Mouse (Mus musculus) hindbrain, embryonic 10.5 days (tissue): ENCODE measurements around the gene Pnkd. TPM values are rescaled to one million over a fixed set of nuclear protein-coding genes. Genes with fewer than 3 reads are reported as not detected.
"Not testable (repeated sequence)": the region's sequence is repeated elsewhere in the genome, so short reads cannot be mapped to it uniquely, and the experiment has no call there.

ENCODE experiments used
- DNase-seq: peaks from one replicate; pipeline ENCODE4 v3.0.0-alpha.2; 2017; ENCODE audit warnings: low spot score
- H3K27ac ChIP-seq: fragments of 300-500 bp; sonication (generic); 2 replicates; pipeline ENCODE4 v1.5.1; 2016; ENCODE audit warnings: mild to moderate bottlenecking, moderate library complexity
- H3K27me3 ChIP-seq: fragments of 300-500 bp; sonication (generic); 2 replicates; pipeline ENCODE4 v1.6.1; 2016; ENCODE audit warnings: mild to moderate bottlenecking; ENCODE audit not compliant: poor library complexity, insufficient read depth, severe bottlenecking
- H3K36me3 ChIP-seq: fragments of 300-500 bp; sonication (generic); 2 replicates; pipeline ENCODE4 v1.6.1; 2016; ENCODE audit warnings: mild to moderate bottlenecking, moderate library complexity
- H3K4me1 ChIP-seq: fragments of 300-500 bp; sonication (generic); replicated peaks from 2 replicates; pipeline ENCODE4 v1.6.1; 2016; ENCODE audit warnings: mild to moderate bottlenecking
- H3K4me3 ChIP-seq: fragments of 300-500 bp; sonication (generic); 2 replicates; pipeline ENCODE4 v1.5.1; 2016; ENCODE audit warnings: mild to moderate bottlenecking, moderate library complexity
- H3K9me3 ChIP-seq: fragments of 300-500 bp; sonication (generic); 2 replicates; pipeline ENCODE4 v1.6.1; 2016; ENCODE audit warnings: mild to moderate bottlenecking, moderate library complexity
- WGBS: fragments of 180-500 bp; shearing (Covaris S2); methylation state at CpG from one replicate; pipeline ENCODE4 v1.1.7; 2016; 5-methylcytosine and 5-hydroxymethylcytosine counted together
- polyA plus RNA-seq: library from polyadenylated mRNA; unstranded; fragments of >200 nt; fragmentation: Nextera tagmentation; extraction: Ambion mirVana; gene quantifications from 2 replicates; pipeline ENCODE4 v1.2.1, GENCODE M21; 2016

Pnkd gene
- polyA plus RNA-seq, 1 experiment from 2014 or later: 120 TPM

GRCm38 (mm10) chr1:74304339-74304790, 19.6 kb downstream of the Pnkd start:
- 5% methylated on average over 12 of the region's 12 CpGs for WGBS
- Histone ChIP-seq H3K36me3 (no peaks in the 10 kb centered on the region), H3K27me3 (peaks cover 14% of the 10 kb centered on the region; the same call in 1 of the 2 replicates), H3K9me3 (no peaks in the 10 kb centered on the region), H3K4me3 (peak overlapping the region; percentile 62), H3K4me1 (peaks cover 17% of the 10 kb centered on the region), H3K27ac (peak overlapping the region; percentile 83)
- DNase-seq: no peak

GRCm38 (mm10) chr1:74304946-74305345, 20.2 kb downstream of the Pnkd start:
- Histone ChIP-seq H3K9me3 (no peaks in the 10 kb centered on the region), H3K27me3 (peaks cover 14% of the 10 kb centered on the region; the same call in 1 of the 2 replicates), H3K36me3 (no peaks in the 10 kb centered on the region), H3K4me1 (peaks cover 19% of the 10 kb centered on the region), H3K27ac (no peak overlapping the region), H3K4me3 (no peak overlapping the region)
- no peak for DNase-seq
- WGBS: 78% methylated on average over 4 of the region's 4 CpGs

GRCm38 (mm10) chr1:74305522-74305921, 20.8 kb downstream of the Pnkd start, which contains the start of gene Tmbim1:
Gene Tmbim1, minus strand, starts transcription at chr1:74305622.
- H3K27me3 ChIP-seq: peaks cover 14% of the 10 kb centered on the region; the same call in 1 of the 2 replicates
- H3K36me3 ChIP-seq: no peaks in the 10 kb centered on the region
- H3K27ac ChIP-seq: no peak within 1 kb of the TSS
- H3K4me1 ChIP-seq: peaks cover 20% of the 10 kb centered on the region
- no peak for DNase-seq
- 86% methylated on average over 2 of the region's 2 CpGs for WGBS
- no peaks in the 10 kb centered on the region for H3K9me3 ChIP-seq
- peak within 1 kb of the TSS; percentile 62; the same call in 1 of the 2 replicates for H3K4me3 ChIP-seq

- Histone ChIP-seq H3K27me3 (peaks cover 14% of the 10 kb centered on the region; the same call in 1 of the 2 replicates), H3K27ac (no peak overlapping the region), H3K4me3 (no peak overlapping the region), H3K9me3 (no peaks in the 10 kb centered on the region), H3K4me1 (peaks cover 20% of the 10 kb centered on the region), H3K36me3 (no peaks in the 10 kb centered on the region)
- 82% methylated on average over 1 of the region's 1 CpGs for WGBS
- DNase-seq: no peak
Measured at GRCm38 (mm10) chr1:74307146-74307545, 22.4 kb downstream of the Pnkd start.

- 76% methylated on average over 10 of the region's 10 CpGs for WGBS
Measured at GRCm38 (mm10) chr1:74308001-74308964, 23.6 kb downstream of the Pnkd start.

GRCm38 (mm10) chr1:74309767-74310166, 25.0 kb downstream of the Pnkd start:
- WGBS: 62% methylated on average over 3 of the region's 3 CpGs
- Histone ChIP-seq H3K36me3 (no peaks in the 10 kb centered on the region), H3K4me1 (peaks cover 3% of the 10 kb centered on the region; the same call in 1 of the 2 replicates), H3K27me3 (peaks cover 10% of the 10 kb centered on the region; the same call in 1 of the 2 replicates), H3K27ac (peak overlapping the region; percentile 59; the same call in 1 of the 2 replicates), H3K9me3 (no peaks in the 10 kb centered on the region), H3K4me3 (no peak overlapping the region)
- no peak for DNase-seq

More at GRCm38 (mm10) chr1:74308001-74308964, 23.6 kb downstream of the Pnkd start:
- no peaks in the 10 kb centered on the region for H3K9me3 ChIP-seq
- H3K4me1 ChIP-seq: peaks cover 16% of the 10 kb centered on the region
- no peaks in the 10 kb centered on the region for H3K36me3 ChIP-seq
- no peak for DNase-seq
- no peak overlapping the region for H3K4me3 ChIP-seq
- no peak overlapping the region for H3K27ac ChIP-seq
- H3K27me3 ChIP-seq: peaks cover 10% of the 10 kb centered on the region; the same call in 1 of the 2 replicates

- H3K4me1 ChIP-seq: peaks cover 10% of the 10 kb centered on the region; the same call in 1 of the 2 replicates
- no peaks in the 10 kb centered on the region for H3K36me3 ChIP-seq
- no peaks in the 10 kb centered on the region for H3K27me3 ChIP-seq
- no peak overlapping the region for H3K27ac ChIP-seq
- no peaks in the 10 kb centered on the region for H3K9me3 ChIP-seq
- WGBS: 8% methylated on average over 3 of the region's 3 CpGs
- H3K4me3 ChIP-seq: no peak overlapping the region
- peak; percentile 39 for DNase-seq
Measured at GRCm38 (mm10) chr1:74313049-74313692, 28.4 kb downstream of the Pnkd start.

GRCm38 (mm10) chr1:74314796-74315195, 30.1 kb downstream of the Pnkd start:
- Histone ChIP-seq H3K9me3 (no peaks in the 10 kb centered on the region), H3K27ac (no peak overlapping the region), H3K27me3 (no peaks in the 10 kb centered on the region), H3K36me3 (no peaks in the 10 kb centered on the region), H3K4me3 (no peak overlapping the region), H3K4me1 (peaks cover 10% of the 10 kb centered on the region; the same call in 1 of the 2 replicates)
- no peak for DNase-seq
- WGBS: 92% methylated on average over 3 of the region's 3 CpGs

- Histone ChIP-seq H3K36me3 (no peaks in the 10 kb centered on the region), H3K27me3 (no peaks in the 10 kb centered on the region), H3K4me3 (no peak overlapping the region), H3K27ac (no peak overlapping the region), H3K9me3 (no peaks in the 10 kb centered on the region), H3K4me1 (peaks cover 7% of the 10 kb centered on the region; the same call in 1 of the 2 replicates)
- 88% methylated on average over 4 of the region's 4 CpGs for WGBS
- no peak for DNase-seq
Measured at GRCm38 (mm10) chr1:74316114-74316827, 31.5 kb downstream of the Pnkd start.

- H3K9me3 ChIP-seq: no peaks in the 10 kb centered on the region
- WGBS: 89% methylated on average over 3 of the region's 3 CpGs
- H3K4me3 ChIP-seq: no peak overlapping the region
- no peak for DNase-seq
- H3K27ac ChIP-seq: no peak overlapping the region
- peaks cover 7% of the 10 kb centered on the region; the same call in 1 of the 2 replicates for H3K4me1 ChIP-seq
- H3K27me3 ChIP-seq: no peaks in the 10 kb centered on the region
- H3K36me3 ChIP-seq: no peaks in the 10 kb centered on the region
Measured at GRCm38 (mm10) chr1:74318711-74319110, 34.0 kb downstream of the Pnkd start.

- WGBS: 85% methylated on average over 3 of the region's 3 CpGs
- Histone ChIP-seq H3K36me3 (no peaks in the 10 kb centered on the region), H3K27ac (no peak overlapping the region), H3K4me1 (peaks cover 7% of the 10 kb centered on the region; the same call in 1 of the 2 replicates), H3K27me3 (no peaks in the 10 kb centered on the region), H3K4me3 (no peak overlapping the region), H3K9me3 (no peaks in the 10 kb centered on the region)
- no peak for DNase-seq
Measured at GRCm38 (mm10) chr1:74321396-74321795, 36.7 kb downstream of the Pnkd start.

- not testable (repeated sequence) for H3K9me3 ChIP-seq, H3K27ac ChIP-seq, H3K36me3 ChIP-seq, DNase-seq, H3K4me3 ChIP-seq, H3K27me3 ChIP-seq, H3K4me1 ChIP-seq
- WGBS: 74% methylated on average over 2 of the region's 2 CpGs
Measured at GRCm38 (mm10) chr1:74326916-74327315, 42.2 kb downstream of the Pnkd start.
